Mouse (Mus musculus): Measurements from ENCODE around the gene Poc5.

- peak; percentile 84 for TF ChIP-seq POLR2A (IDR thresholded peaks at IDR 0.05; ENCODE audit: low read depth, low read length)
- TF ChIP-seq RCOR1 (conservative IDR thresholded peaks at IDR 0.05; ENCODE audit: low read depth, low read length): no peak
- peak; percentile 90 for TF ChIP-seq NELFE (IDR thresholded peaks at IDR 0.05; ENCODE audit: low read depth, low read length)
- TF ChIP-seq KAT2A (IDR thresholded peaks at IDR 0.05; ENCODE audit: insufficient replicate concordance, low read length): peak; percentile 72; the same call in 1 of the 2 replicates
- no peak for TF ChIP-seq CTCF (conservative IDR thresholded peaks at IDR 0.05 in 1 of 2, IDR thresholded peaks at IDR 0.05 in 1 of 2; ENCODE audit: low read depth in 2 of 2, low read length in 2 of 2)
- peak; percentile 65; the same call in 1 of the 2 replicates for TF ChIP-seq TBP (conservative IDR thresholded peaks at IDR 0.05; ENCODE audit: low read depth, low read length)
- no peak for TF ChIP-seq ZKSCAN1 (IDR thresholded peaks at IDR 0.05; ENCODE audit: borderline replicate concordance, low read depth, low read length)
- TF ChIP-seq USF2 (conservative IDR thresholded peaks at IDR 0.05; ENCODE audit: low read depth, low read length): no peak
- peak; percentile 93 for TF ChIP-seq MXI1 (IDR thresholded peaks at IDR 0.05; ENCODE audit: low read depth, low read length)
These were observed at the start of gene Poc5 for GRCm38 (mm10) chr13:96388042-96388888.
